Mouse (Mus musculus): ENCODE measurements around the gene Cela2a. TPM values are rescaled to one million over a fixed set of nuclear protein-coding genes. Genes with fewer than 3 reads are reported as not detected.

Cela2a gene
- polyA plus RNA-seq, 1 experiment from 2014 or later, result 0.18 TPM

DNA sequence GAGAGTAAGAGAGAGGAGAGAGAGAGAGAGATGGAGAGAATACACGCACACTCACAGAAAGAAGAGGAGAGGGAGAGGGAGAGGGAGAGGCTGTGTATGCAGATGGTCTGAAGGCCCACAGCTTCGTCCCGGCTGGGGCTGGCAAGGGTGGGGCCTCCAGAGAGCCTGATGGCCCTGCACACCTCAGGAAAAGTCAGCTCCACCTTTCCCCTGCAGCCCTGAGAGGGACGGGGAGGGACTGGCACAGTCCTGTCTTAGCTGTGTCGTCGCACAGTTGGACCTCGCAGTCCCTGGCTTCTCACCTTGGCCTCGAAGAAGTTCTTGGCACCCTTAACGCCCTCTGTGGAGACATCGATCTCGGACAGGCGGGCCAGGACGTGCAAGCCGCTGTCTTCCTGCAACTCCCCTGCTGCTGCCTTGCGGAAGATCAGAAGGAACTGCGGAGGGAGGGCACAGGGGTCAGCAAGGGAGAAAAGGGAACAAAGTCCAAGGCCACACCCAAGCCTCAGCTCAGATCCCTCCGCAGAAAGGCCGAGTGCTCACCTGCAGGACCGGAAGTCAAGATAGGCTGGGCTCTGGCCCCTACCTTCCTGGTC, 34.4 kb upstream of the Cela2a start:
- no peaks in the 10 kb centered on the region for H3K9me3 ChIP-seq (replicated peaks; ENCODE audit: low read length)
- H3K27me3 ChIP-seq (ENCODE audit: insufficient read depth, low read length), result no peaks in the 10 kb centered on the region
- 65% methylated on average over 19 of the region's 19 CpGs for WGBS
- no peak for TF ChIP-seq CTCF (IDR thresholded peaks at IDR 0.05; ENCODE audit: low read depth)
- no peaks in the 10 kb centered on the region for H3K4me1 ChIP-seq (replicated peaks; ENCODE audit: insufficient read depth, low read length)
- no peak for ATAC-seq (replicated peaks; ENCODE audit: low FRiP score, low read depth)
- H3K4me3 ChIP-seq (replicated peaks; ENCODE audit: low read depth, low read length), result no peak overlapping the region
- DNase-seq (ENCODE audit: low spot score), result no peak
- no peak overlapping the region for H3K9ac ChIP-seq (ENCODE audit: low read depth, low read length)
- H3K27ac ChIP-seq, result no peak overlapping the region
- no peak overlapping the region for H3K4me2 ChIP-seq (ENCODE audit: low read length)
- H3K36me3 ChIP-seq (ENCODE audit: insufficient read depth, low read length), result peaks cover 8% of the 10 kb centered on the region; the same call in 1 of the 2 replicates

DNA sequence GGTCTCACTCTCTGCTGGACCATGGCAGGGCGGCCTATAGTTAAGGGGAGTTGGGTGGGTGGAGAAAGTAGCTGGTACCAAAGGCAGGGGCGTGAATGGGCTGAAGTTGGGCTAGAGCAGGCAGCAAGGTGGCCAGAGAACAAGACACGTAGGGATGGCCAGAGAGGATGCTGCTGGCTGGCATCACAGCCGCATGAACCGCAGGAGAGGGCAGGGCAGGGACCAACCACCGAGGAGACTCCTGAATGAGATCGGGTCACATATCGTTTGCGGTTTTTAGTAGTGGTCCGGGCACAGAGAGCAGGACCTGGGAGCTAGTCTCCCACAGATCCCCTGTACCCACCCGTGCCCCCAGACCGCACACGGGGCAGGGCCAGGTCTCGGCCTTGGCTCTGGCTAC, 33.4 kb upstream of the Cela2a start:
- Histone ChIP-seq H3K9me3 (replicated peaks; ENCODE audit: low read length) (no peaks in the 10 kb centered on the region), H3K36me3 (ENCODE audit: insufficient read depth, low read length) (peaks cover 8% of the 10 kb centered on the region; the same call in 1 of the 2 replicates), H3K4me3 (replicated peaks; ENCODE audit: low read depth, low read length) (no peak overlapping the region), H3K9ac (ENCODE audit: low read depth, low read length) (no peak overlapping the region), H3K4me2 (ENCODE audit: low read length) (no peak overlapping the region), H3K27ac (no peak overlapping the region), H3K27me3 (ENCODE audit: insufficient read depth, low read length) (no peaks in the 10 kb centered on the region), H3K4me1 (replicated peaks; ENCODE audit: insufficient read depth, low read length) (no peaks in the 10 kb centered on the region)
- WGBS, result 88% methylated on average over 14 of the region's 14 CpGs
- no peak for TF ChIP-seq CTCF (IDR thresholded peaks at IDR 0.05; ENCODE audit: low read depth)
- DNase-seq (ENCODE audit: low spot score) (no peak), ATAC-seq (replicated peaks; ENCODE audit: low FRiP score, low read depth) (no peak)

DNA sequence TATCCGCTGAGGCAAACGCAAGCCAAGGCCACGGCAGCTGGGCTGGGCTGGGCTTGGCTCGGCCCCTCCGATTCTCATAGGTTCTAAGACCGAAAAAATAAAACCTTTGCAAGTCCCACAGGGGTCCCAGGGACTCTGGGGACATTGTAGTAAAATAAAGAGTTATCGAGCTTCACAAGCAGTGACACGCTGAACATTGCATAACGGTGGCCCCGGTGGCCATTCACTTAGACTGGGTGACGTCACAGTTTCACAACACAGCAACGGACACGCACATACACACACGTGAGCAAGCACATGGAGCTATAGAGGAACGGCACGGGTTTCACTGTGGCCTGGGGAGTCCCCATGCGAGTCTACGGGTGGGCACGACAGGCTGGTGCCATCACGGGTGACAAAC, 32.5 kb upstream of the Cela2a start:
- no peaks in the 10 kb centered on the region for H3K9me3 ChIP-seq (replicated peaks; ENCODE audit: low read length)
- no peak overlapping the region for H3K27ac ChIP-seq
- no peak overlapping the region for H3K4me3 ChIP-seq (replicated peaks; ENCODE audit: low read depth, low read length)
- peaks cover 8% of the 10 kb centered on the region; the same call in 1 of the 2 replicates for H3K36me3 ChIP-seq (ENCODE audit: insufficient read depth, low read length)
- no peaks in the 10 kb centered on the region for H3K27me3 ChIP-seq (ENCODE audit: insufficient read depth, low read length)
- H3K4me2 ChIP-seq (ENCODE audit: low read length), result no peak overlapping the region
- H3K9ac ChIP-seq (ENCODE audit: low read depth, low read length), result no peak overlapping the region
- no peaks in the 10 kb centered on the region for H3K4me1 ChIP-seq (replicated peaks; ENCODE audit: insufficient read depth, low read length)
- 84% methylated on average over 20 of the region's 20 CpGs for WGBS
- ATAC-seq (replicated peaks; ENCODE audit: low FRiP score, low read depth), result no peak
- no peak for DNase-seq (ENCODE audit: low spot score)
- no peak for TF ChIP-seq CTCF (IDR thresholded peaks at IDR 0.05; ENCODE audit: low read depth)

GRCm38 (mm10) chr4:141857422-141857930, 31.5 kb upstream of the Cela2a start:
- Histone ChIP-seq H3K4me2 (ENCODE audit: low read length) (no peak overlapping the region), H3K9ac (ENCODE audit: low read depth, low read length) (no peak overlapping the region), H3K4me1 (replicated peaks; ENCODE audit: insufficient read depth, low read length) (no peaks in the 10 kb centered on the region), H3K27me3 (ENCODE audit: insufficient read depth, low read length) (no peaks in the 10 kb centered on the region), H3K36me3 (ENCODE audit: insufficient read depth, low read length) (peaks cover 8% of the 10 kb centered on the region; the same call in 1 of the 2 replicates), H3K4me3 (replicated peaks; ENCODE audit: low read depth, low read length) (no peak overlapping the region), H3K9me3 (replicated peaks; ENCODE audit: low read length) (no peaks in the 10 kb centered on the region), H3K27ac (no peak overlapping the region)
- peak; percentile 67 for ATAC-seq (replicated peaks; ENCODE audit: low FRiP score, low read depth)
- WGBS, result 18% methylated on average over 10 of the region's 10 CpGs
- peak; percentile 87 for DNase-seq (ENCODE audit: low spot score)
- TF ChIP-seq CTCF (IDR thresholded peaks at IDR 0.05; ENCODE audit: low read depth), result peak; percentile 99

GRCm38 (mm10) chr4:141853437-141853836, 27.5 kb upstream of the Cela2a start:
- WGBS, result 79% methylated on average over 9 of the region's 9 CpGs
- no peak overlapping the region for H3K27ac ChIP-seq
- no peaks in the 10 kb centered on the region for H3K27me3 ChIP-seq (ENCODE audit: insufficient read depth, low read length)
- no peak overlapping the region for H3K9ac ChIP-seq (ENCODE audit: low read depth, low read length)
- no peak overlapping the region for H3K4me2 ChIP-seq (ENCODE audit: low read length)
- H3K36me3 ChIP-seq (ENCODE audit: insufficient read depth, low read length), result 0 out of 2 replicates have a peak, but pooled peaks cover 2% of the 10 kb centered on the region
- no peak overlapping the region for H3K4me3 ChIP-seq (replicated peaks; ENCODE audit: low read depth, low read length)
- no peaks in the 10 kb centered on the region for H3K4me1 ChIP-seq (replicated peaks; ENCODE audit: insufficient read depth, low read length)
- TF ChIP-seq CTCF (IDR thresholded peaks at IDR 0.05; ENCODE audit: low read depth), result peak; percentile 71
- no peaks in the 10 kb centered on the region for H3K9me3 ChIP-seq (replicated peaks; ENCODE audit: low read length)
- peak; percentile 66 for DNase-seq (ENCODE audit: low spot score)
- ATAC-seq (replicated peaks; ENCODE audit: low FRiP score, low read depth), result no peak

GRCm38 (mm10) chr4:141845999-141846398, 20.0 kb upstream of the Cela2a start, which contains the start of gene Ctrc:
TSS of gene Ctrc (minus strand) at chr4:141846359.
- no peaks in the 10 kb centered on the region for H3K27me3 ChIP-seq (ENCODE audit: insufficient read depth, low read length)
- no peak for DNase-seq (ENCODE audit: low spot score)
- no peak within 1 kb of the TSS for H3K4me3 ChIP-seq (replicated peaks; ENCODE audit: low read depth, low read length)
- TF ChIP-seq CTCF (IDR thresholded peaks at IDR 0.05; ENCODE audit: low read depth), result no peak
- H3K9me3 ChIP-seq (replicated peaks; ENCODE audit: low read length), result no peaks in the 10 kb centered on the region
- H3K4me1 ChIP-seq (replicated peaks; ENCODE audit: insufficient read depth, low read length), result no peaks in the 10 kb centered on the region
- ATAC-seq (replicated peaks; ENCODE audit: low FRiP score, low read depth), result no peak
- no peak within 1 kb of the TSS for H3K4me2 ChIP-seq (ENCODE audit: low read length)
- H3K36me3 ChIP-seq (ENCODE audit: insufficient read depth, low read length), result no peaks in the 10 kb centered on the region
- H3K27ac ChIP-seq, result no peak within 1 kb of the TSS
- WGBS, result 84% methylated on average over 6 of the region's 6 CpGs
- H3K9ac ChIP-seq (ENCODE audit: low read depth, low read length), result no peak within 1 kb of the TSS

Measured in kidney, postnatal 0 days (tissue).